In the genomic region with DNA sequence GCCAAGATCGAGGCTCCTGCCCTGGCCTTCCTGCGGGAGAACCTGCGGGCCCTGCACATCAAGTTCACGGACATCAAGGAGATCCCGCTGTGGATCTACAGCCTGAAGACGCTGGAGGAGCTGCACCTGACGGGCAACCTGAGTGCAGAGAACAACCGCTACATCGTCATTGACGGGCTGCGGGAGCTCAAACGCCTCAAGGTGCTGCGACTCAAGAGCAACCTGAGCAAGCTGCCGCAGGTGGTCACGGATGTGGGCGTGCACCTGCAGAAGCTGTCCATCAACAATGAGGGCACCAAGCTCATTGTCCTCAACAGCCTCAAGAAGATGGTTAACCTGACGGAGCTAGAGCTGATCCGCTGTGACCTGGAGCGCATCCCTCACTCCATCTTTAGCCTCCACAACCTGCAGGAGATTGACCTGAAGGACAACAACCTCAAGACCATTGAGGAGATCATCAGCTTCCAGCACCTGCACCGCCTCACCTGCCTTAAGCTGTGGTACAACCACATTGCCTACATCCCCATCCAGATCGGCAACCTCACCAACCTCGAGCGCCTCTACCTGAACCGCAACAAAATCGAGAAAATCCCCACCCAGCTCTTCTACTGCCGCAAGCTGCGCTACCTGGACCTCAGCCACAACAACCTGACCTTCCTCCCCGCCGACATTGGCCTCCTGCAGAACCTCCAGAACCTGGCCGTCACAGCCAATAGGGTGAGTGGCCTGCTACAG, we compare ENCODE assay signal across 27 mouse cellular contexts. TPM values are rescaled to one million over a fixed set of nuclear protein-coding genes. Genes with fewer than 3 reads are reported as not detected.
DNase-seq lines count a peak whose midpoint lies in the region; ATAC-seq and TF ChIP-seq lines count a peak whose summit lies in the region.
"Had no signal": no experiment of that assay in that cellular context is flagged by ENCODE, and none has a peak within 500 bp of the region (broad histone marks: within the 10 kb centered on the region; RNA-seq: fewer than 3 reads in every experiment).

No protein-coding gene starts in this region.

- H3K27ac ChIP-seq in heart, adult 2 months: peak overlapping the region; percentile 97
- H3K27ac ChIP-seq in brown adipose tissue, adult 24 weeks (replicated peaks; ENCODE audit: low read depth, low read length): peak overlapping the region; percentile 100
- H3K27ac ChIP-seq: embryonic facial prominence, embryonic 15.5 days; forebrain, embryonic 10.5 days; hindbrain, embryonic 12.5 days had no signal

- H3K4me1 ChIP-seq in heart, adult 2 months (ENCODE audit: control insufficient read depth, insufficient read depth, low read length): peaks cover 42% of the 10 kb centered on the region
- peaks cover 97% of the 10 kb centered on the region for H3K4me1 ChIP-seq in megakaryocyte, embryonic 14.5 days
- peaks cover 37% of the 10 kb centered on the region for H3K4me1 ChIP-seq in brown adipose tissue, adult 24 weeks (ENCODE audit: control insufficient read depth, insufficient read depth, insufficient read length, low read length)
- H3K4me1 ChIP-seq: forebrain, embryonic 10.5 days had no signal

- WGBS in heart, adult 2 months: 96% methylated on average over 30 of the region's 30 CpGs

- no peak for TF ChIP-seq CTCF in heart, adult 2 months (IDR thresholded peaks at IDR 0.05)

- TF ChIP-seq POLR2A in heart, adult 2 months (IDR thresholded peaks at IDR 0.05; ENCODE audit: insufficient read depth, low read depth, low read length): no peak

- no peaks in the 10 kb centered on the region for H3K9me3 ChIP-seq in megakaryocyte, embryonic 14.5 days
- H3K9me3 ChIP-seq: embryonic facial prominence, embryonic 15.5 days; forebrain, embryonic 10.5 days; heart, embryonic 13.5 days; hindbrain, embryonic 12.5 days had no signal

- no peak for ATAC-seq in megakaryocyte, adult 5-6 weeks (ENCODE audit: poor library complexity, severe bottlenecking)
- ATAC-seq: activated CD4-positive, CD25-positive, alpha-beta regulatory T cell, adult 4 months; forebrain, embryonic 14.5 days; hindbrain, embryonic 16.5 days; inflammation-experienced regulatory T-cells, adult 6 months had no signal

- peaks cover 6% of the 10 kb centered on the region for H3K79me2 ChIP-seq in heart, adult 2 months (replicated peaks; ENCODE audit: control insufficient read depth, insufficient read depth, low read length)

- H3K4me3 ChIP-seq in heart, adult 2 months: no peak overlapping the region
- H3K4me3 ChIP-seq in megakaryocyte, embryonic 14.5 days (replicated peaks): peak overlapping the region; percentile 33
- no peak overlapping the region for H3K4me3 ChIP-seq in brown adipose tissue, adult 24 weeks (ENCODE audit: insufficient read depth, low read depth, low read length)
- H3K4me3 ChIP-seq: embryonic facial prominence, embryonic 15.5 days; erythroblast, embryonic 14.5 days; forebrain, embryonic 10.5 days; heart, embryonic 13.5 days; hindbrain, embryonic 12.5 days had no signal

- intact Hi-C loops in heart, adult 2 months (cut with DNase I): no loop called here
- intact Hi-C loops in heart, postnatal 14 days (cut with DNase I): no loop called here

- peak; percentile 2 to 24 for DNase-seq in heart, adult 2 months
- no peak for DNase-seq in heart, postnatal 14 days
- DNase-seq in kidney, postnatal 14 days: no peak
- DNase-seq: adrenal gland, postnatal 14 days; cerebellum, adult 18-20 months; cerebellum, postnatal 10 days; embryo, embryonic 11 days; gastrocnemius, postnatal 10 days; heart, postnatal 4 days had no signal

- H3K27me3 ChIP-seq in heart, adult 2 months (ENCODE audit: control insufficient read depth, insufficient read depth, low read length): no peaks in the 10 kb centered on the region
- no peaks in the 10 kb centered on the region for H3K27me3 ChIP-seq in megakaryocyte, embryonic 14.5 days (replicated peaks)
- H3K27me3 ChIP-seq: embryonic facial prominence, embryonic 15.5 days; heart, embryonic 13.5 days; hindbrain, embryonic 12.5 days had no signal

- no peak for TF ChIP-seq EP300 in heart, adult 2 months (IDR thresholded peaks at IDR 0.05; ENCODE audit: insufficient read depth, low read depth, low read length)

- H3K36me3 ChIP-seq in heart, adult 2 months (ENCODE audit: control insufficient read depth, insufficient read depth, low read length): peaks cover 25% of the 10 kb centered on the region
- peaks cover 99% of the 10 kb centered on the region for H3K36me3 ChIP-seq in megakaryocyte, embryonic 14.5 days (replicated peaks; ENCODE audit: low read length)

- H3K9ac ChIP-seq in heart, adult 2 months (ENCODE audit: low read depth, low read length): no peak overlapping the region
- H3K9ac ChIP-seq: embryonic facial prominence, embryonic 15.5 days; heart, embryonic 13.5 days; hindbrain, embryonic 12.5 days had no signal

RNA-seq across cellular contexts. Expression of gene Phyhd1, which starts 9.2 kb away (rescaled TPM):
- 100 to 1,000 TPM; 112 to 148 TPM for total RNA-seq in heart, adult 2 months (2021)
- polyA plus RNA-seq in heart, adult 2 months (2012; rRNA removed): 108 and 180 TPM in 2 replicates
- total RNA-seq in heart, postnatal 14 days (2021): 10 to 100 TPM; 50.1 to 66.9 TPM
- polyA plus RNA-seq in megakaryocyte, embryonic 14.5 days (2012; ENCODE audit: insufficient read depth, low replicate concordance): 6.7 and 11.3 TPM in 2 replicates
- total RNA-seq in megakaryocyte, adult 5-6 weeks (2015): 3.3 and 3.8 TPM in 2 replicates
- total RNA-seq in megakaryocyte, adult 5-6 weeks (2017): 1.3 and 1.8 TPM in 2 replicates
- 16.2 and 19.3 TPM in 2 replicates for polyA plus RNA-seq in brown adipose tissue, adult 24 weeks (2012; ENCODE audit: insufficient read depth, insufficient read length, missing spikeins)

RNA-seq across cellular contexts. Expression of gene Gm28035, which starts 16.4 kb away (rescaled TPM):
- total RNA-seq in heart, adult 2 months (2021): 1 to 10 TPM; 4.6 to 6.0 TPM
- polyA plus RNA-seq in heart, adult 2 months (2012; rRNA removed): 7.6 and 14.7 TPM in 2 replicates
- 1 to 10 TPM; 4.1 to 4.6 TPM for total RNA-seq in heart, postnatal 14 days (2021)
- polyA plus RNA-seq in megakaryocyte, embryonic 14.5 days (2012; ENCODE audit: insufficient read depth, low replicate concordance): 3.3 and 6.4 TPM in 2 replicates
- total RNA-seq in megakaryocyte, adult 5-6 weeks (2015): 0.04 TPM in 1 of 2 replicates, not detected in the other
- not detected in 2 replicates for total RNA-seq in megakaryocyte, adult 5-6 weeks (2017)
- not detected in 2 replicates for polyA plus RNA-seq in brown adipose tissue, adult 24 weeks (2012; ENCODE audit: insufficient read depth, insufficient read length, missing spikeins)
- total RNA-seq: common myeloid progenitor, adult 5-6 weeks; MEL had no signal
- polyA plus RNA-seq: activated CD4-positive, CD25-positive, alpha-beta regulatory T cell, adult 4 months; erythroblast, embryonic 14.5 days had no signal

RNA-seq across cellular contexts. Expression of gene Lrrc8a, which starts 19.3 kb away (rescaled TPM):
- 10 to 100 TPM; 68.2 to 83.3 TPM for total RNA-seq in heart, adult 2 months (2021)
- 46.4 and 49.1 TPM in 2 replicates for polyA plus RNA-seq in heart, adult 2 months (2012; rRNA removed)
- 10 to 100 TPM; 90.1 to 90.5 TPM for total RNA-seq in heart, postnatal 14 days (2021)
- polyA plus RNA-seq in megakaryocyte, embryonic 14.5 days (2012; ENCODE audit: insufficient read depth, low replicate concordance): 2.7 and 5.1 TPM in 2 replicates
- total RNA-seq in megakaryocyte, adult 5-6 weeks (2015): 17.9 and 18.4 TPM in 2 replicates
- 10.5 and 13.0 TPM in 2 replicates for total RNA-seq in megakaryocyte, adult 5-6 weeks (2017)
- 11.9 and 14.8 TPM in 2 replicates for polyA plus RNA-seq in brown adipose tissue, adult 24 weeks (2012; ENCODE audit: insufficient read depth, insufficient read length, missing spikeins)

RNA-seq across cellular contexts. Expression of gene Gm28038, which starts 24.1 kb away (rescaled TPM):
- 1 to 10 TPM; 2.6 to 6.3 TPM for total RNA-seq in heart, adult 2 months (2021)
- not detected in 2 replicates for polyA plus RNA-seq in heart, adult 2 months (2012; rRNA removed)
- total RNA-seq in heart, postnatal 14 days (2021): 1 to 10 TPM in 1 of 2 experiments, not detected in 1; 2.2 TPM
- polyA plus RNA-seq in megakaryocyte, embryonic 14.5 days (2012; ENCODE audit: insufficient read depth, low replicate concordance): not detected in 2 replicates
- total RNA-seq in megakaryocyte, adult 5-6 weeks (2015): 4.0 TPM in 1 of 2 replicates, not detected in the other
- total RNA-seq in megakaryocyte, adult 5-6 weeks (2017): not detected in 2 replicates
- not detected in 2 replicates for polyA plus RNA-seq in brown adipose tissue, adult 24 weeks (2012; ENCODE audit: insufficient read depth, insufficient read length, missing spikeins)
- total RNA-seq: adrenal gland, adult 18-20 months; adrenal gland, postnatal 14 days; common myeloid progenitor, adult 5-6 weeks; gastrocnemius, postnatal 10 days; gastrocnemius, postnatal 4 days; MEL had no signal
- polyA plus RNA-seq: activated CD4-positive, CD25-positive, alpha-beta regulatory T cell, adult 4 months; embryonic facial prominence, embryonic 11.5 days; embryonic facial prominence, embryonic 15.5 days; erythroblast, embryonic 14.5 days; forebrain, embryonic 10.5 days; forebrain, embryonic 14.5 days; heart, embryonic 13.5 days; heart, postnatal 0 days; hindbrain, embryonic 12.5 days; hindbrain, embryonic 16.5 days had no signal

RNA-seq across cellular contexts. Expression of gene Dolk, which starts 29.4 kb away (rescaled TPM):
- 10 to 100 TPM; 21.6 to 25.3 TPM for total RNA-seq in heart, adult 2 months (2021)
- polyA plus RNA-seq in heart, adult 2 months (2012; rRNA removed): 23.9 and 35.1 TPM in 2 replicates
- 10 to 100 TPM; 24.5 to 24.7 TPM for total RNA-seq in heart, postnatal 14 days (2021)
- 1.9 and 7.1 TPM in 2 replicates for polyA plus RNA-seq in megakaryocyte, embryonic 14.5 days (2012; ENCODE audit: insufficient read depth, low replicate concordance)
- total RNA-seq in megakaryocyte, adult 5-6 weeks (2015): 5.5 and 6.6 TPM in 2 replicates
- 10.1 and 13.0 TPM in 2 replicates for total RNA-seq in megakaryocyte, adult 5-6 weeks (2017)
- polyA plus RNA-seq in brown adipose tissue, adult 24 weeks (2012; ENCODE audit: insufficient read depth, insufficient read length, missing spikeins): 37.8 and 40.5 TPM in 2 replicates

Comparison
In these comparisons a context has a peak if more than half of its experiments do, and no peak if none do; other contexts are left out.
1. DNase-seq: peak in heart, adult 2 months (2 of 2); none in heart, postnatal 14 days (0 of 2) and kidney, postnatal 14 days (single experiment).
2. RNA of gene Phyhd1, which starts 9.2 kb away (total RNA-seq): 112 to 148 TPM in heart, adult 2 months and 50.1 to 66.9 TPM in heart, postnatal 14 days; 1.3 to 3.8 TPM in megakaryocyte, adult 5-6 weeks; every median in the first group is over 10 times any median in the second.
3. RNA of gene Gm28035, which starts 16.4 kb away (total RNA-seq): 4.6 to 6.0 TPM in heart, adult 2 months and 4.1 to 4.6 TPM in heart, postnatal 14 days; 0.04 TPM in megakaryocyte, adult 5-6 weeks; every median in the first group is over 4 times any median in the second.